Mouse (Mus musculus) splenic B cell, adult 2 months (primary cell): ENCODE measurements around the gene Sass6.
A peak's percentile ranks its signal among the peaks of the same experiment; 100 is the strongest.
"Not testable (repeated sequence)": the region's sequence is repeated elsewhere in the genome, so short reads cannot be mapped to it uniquely, and the experiment has no call there.

Experiments
- DNase-seq: peaks from one replicate; pipeline ENCODE4 v3.0.0-alpha.2; 2011; ENCODE audit warnings: low read depth, low spot score
- H3K27me3 ChIP-seq: 2 replicates; pipeline ENCODE4 v1.6.1; 2012; ENCODE audit warnings: mild to moderate bottlenecking, low read length, moderate library complexity, mixed read lengths; ENCODE audit not compliant: control insufficient read depth, poor library complexity, insufficient read depth, severe bottlenecking
- H3K36me3 ChIP-seq: 2 replicates; pipeline ENCODE4 v1.6.1; 2012; ENCODE audit warnings: mild to moderate bottlenecking, low read length, moderate library complexity, mixed read lengths; ENCODE audit not compliant: control insufficient read depth, poor library complexity, insufficient read depth, severe bottlenecking

Gene Sass6

DNA sequence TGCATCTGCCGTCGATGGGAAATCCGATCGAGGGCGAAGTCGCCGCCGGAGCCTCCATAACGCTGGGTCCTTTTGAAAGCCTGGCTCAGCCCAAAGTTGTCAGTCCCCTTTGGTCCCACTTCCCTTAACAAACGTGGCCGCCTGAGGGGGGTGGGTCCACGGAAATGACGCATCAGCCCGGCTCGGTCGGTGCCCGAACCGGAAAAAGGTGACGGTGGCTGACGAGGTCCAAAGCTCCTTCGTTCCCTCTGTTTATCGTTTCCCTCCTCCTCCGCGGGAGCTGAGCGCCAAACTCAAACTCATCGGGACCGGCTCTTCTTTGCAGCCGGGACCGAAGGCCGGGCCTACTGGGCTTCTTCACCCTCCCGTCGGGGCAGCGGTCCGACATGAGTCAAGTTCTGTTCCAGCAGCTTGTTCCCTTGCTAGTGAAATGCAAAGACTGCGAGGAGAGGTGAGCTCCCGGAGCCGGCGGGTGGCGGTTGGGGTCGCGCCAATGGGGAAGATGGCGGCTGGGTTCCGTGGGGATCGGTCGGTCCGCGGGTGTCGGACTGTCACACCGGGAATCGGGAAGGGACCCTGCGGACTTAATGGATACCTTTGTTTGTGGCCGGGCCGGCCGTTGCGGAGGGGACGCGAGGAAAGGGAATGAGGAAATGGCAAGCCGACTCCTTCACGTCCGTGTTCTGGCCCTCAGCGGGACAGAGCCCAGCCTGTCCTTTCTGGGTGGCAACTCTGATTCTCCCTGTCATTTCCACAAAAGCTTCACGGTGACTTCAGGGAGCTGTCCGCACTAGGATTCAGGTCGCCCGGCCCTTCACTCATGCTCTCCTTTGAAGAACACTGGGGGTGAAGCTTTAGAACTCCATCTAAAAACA lies at the start of gene Sass6:
Gene Sass6 (plus strand): TSS at position 255 of the 875 bp plus-strand sequence.
- peak; percentile 98 for DNase-seq
- no peaks in the 10 kb centered on the region for H3K27me3 ChIP-seq
- H3K36me3 ChIP-seq: peaks cover 5% of the 10 kb centered on the region

DNA sequence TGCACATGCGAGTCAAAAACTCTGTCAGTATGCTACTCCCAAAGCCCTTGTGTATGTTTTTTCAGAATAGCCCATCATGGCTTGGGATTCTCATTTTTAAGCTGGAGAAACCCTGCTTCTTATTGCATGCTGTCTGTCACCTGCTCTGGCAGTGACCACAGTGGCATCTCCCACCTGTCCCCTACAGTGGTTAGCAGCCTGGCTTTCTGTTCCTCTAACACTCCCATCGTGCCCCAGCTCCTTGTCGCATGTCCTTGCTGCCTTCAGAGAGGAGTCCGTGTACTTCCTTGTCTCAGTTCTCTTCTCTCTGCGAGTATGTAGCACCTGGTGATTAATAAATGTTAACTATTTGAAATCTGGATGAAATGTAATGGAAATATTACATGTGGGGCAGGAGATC lies 47.4 kb upstream of the Sass6 start:
- no peak for DNase-seq
- Histone ChIP-seq H3K27me3 (no peaks in the 10 kb centered on the region), H3K36me3 (peaks cover 2% of the 10 kb centered on the region)

DNA sequence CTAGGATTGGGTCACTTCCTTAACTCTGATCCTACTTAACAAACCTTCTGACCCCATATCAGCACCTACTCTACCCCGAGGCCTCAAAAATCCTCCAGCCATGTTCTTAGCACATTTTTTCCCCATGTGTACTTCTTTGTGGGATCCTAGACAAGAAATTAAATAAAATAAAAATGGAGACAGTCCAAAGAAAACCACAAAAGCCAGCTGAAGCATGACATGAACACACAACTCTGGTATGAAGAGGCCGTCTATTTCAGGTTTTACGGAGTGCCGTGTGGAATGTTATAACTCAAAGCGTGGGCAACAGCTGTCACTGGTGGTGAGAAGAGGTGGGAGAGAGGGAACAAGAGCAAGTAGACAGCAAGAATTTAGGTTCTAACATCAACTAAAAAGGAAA lies 43.4 kb upstream of the Sass6 start:
- DNase-seq: no peak
- H3K27me3 ChIP-seq: no peaks in the 10 kb centered on the region

DNA sequence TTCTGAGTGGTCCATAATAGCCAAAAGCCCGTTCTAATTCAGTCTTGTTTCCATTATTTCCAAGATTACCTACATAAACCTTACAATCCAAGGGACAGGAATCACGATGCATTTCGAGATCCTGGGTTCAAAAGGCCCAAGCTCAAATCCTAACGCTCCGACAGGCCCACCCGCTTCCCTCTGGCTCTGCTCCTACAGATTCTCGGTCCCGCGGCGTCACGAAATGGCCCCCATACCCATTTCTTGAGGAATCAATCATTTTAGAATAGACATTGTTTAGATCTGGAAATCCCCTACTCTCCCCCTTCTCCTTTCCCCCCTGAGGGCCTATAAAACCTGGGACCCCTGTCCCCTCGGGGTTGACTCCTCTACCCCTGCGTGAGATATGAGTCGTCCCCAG lies 33.5 kb upstream of the Sass6 start:
- not testable (repeated sequence) for DNase-seq

More for the DNA sequence above, 43.4 kb upstream of the Sass6 start:
- H3K36me3 ChIP-seq: no peaks in the 10 kb centered on the region; the same call in 1 of the 2 replicates

DNA sequence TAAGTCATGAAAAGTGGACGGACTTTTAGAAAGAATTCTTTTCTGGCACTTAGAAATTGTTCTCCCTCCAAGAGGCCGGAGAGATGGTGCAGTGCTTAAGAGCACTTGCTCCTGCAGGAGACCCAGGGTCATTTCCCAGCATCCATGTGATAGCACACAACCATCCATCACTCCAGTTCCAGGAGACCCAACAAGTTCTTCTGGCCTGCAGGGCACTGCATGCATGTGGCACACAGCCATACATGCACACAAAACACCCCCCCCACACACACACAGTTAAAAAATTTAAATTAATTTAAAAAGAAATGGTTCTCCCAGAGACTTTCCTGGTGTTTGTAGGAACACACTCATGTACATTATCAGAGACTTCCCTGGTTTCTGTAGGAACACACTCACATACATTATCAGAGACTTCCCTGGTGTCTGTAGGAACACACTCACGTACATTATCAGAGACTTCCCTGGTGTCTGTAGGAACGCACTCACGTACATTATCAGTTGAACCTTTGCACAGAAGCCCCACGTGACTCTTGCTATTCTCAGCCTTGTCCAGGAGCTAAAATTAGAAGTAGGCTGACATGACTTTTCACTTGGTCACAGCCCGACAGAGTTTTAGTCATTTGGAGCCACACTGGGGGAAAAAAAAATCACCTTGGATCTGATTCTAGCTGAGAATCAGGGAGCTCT lies 32.2 kb upstream of the Sass6 start, which contains the start of gene Lrrc39:
Gene Lrrc39 (plus strand): TSS at position 566 of the 687 bp plus-strand sequence.
- Histone ChIP-seq H3K36me3 (no peaks in the 10 kb centered on the region), H3K27me3 (no peaks in the 10 kb centered on the region)
- DNase-seq: no peak

More for the DNA sequence above, 33.5 kb upstream of the Sass6 start:
- not testable (repeated sequence) for H3K27me3 ChIP-seq, H3K36me3 ChIP-seq

DNA sequence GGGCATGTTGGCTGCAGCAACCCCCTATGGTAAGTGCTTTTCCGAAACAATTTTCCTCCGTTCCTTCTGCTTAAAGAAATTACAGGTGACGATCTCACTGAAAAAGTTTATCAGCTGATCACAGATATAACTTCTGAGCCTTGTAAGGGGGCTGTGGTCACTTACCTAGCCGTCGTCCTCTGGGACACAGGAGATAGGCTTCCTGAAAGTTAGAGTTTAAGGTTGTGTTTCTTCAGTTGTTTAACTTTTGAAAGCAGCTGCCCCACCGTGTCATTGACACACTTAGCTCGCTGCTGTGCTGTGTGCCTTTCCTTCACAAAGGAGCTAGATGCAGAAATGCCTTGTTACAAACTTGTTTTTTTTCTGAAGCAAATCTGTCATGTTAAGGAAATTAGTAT lies 31.7 kb upstream of the Sass6 start:
- DNase-seq: no peak
- H3K27me3 ChIP-seq: no peaks in the 10 kb centered on the region
- no peaks in the 10 kb centered on the region for H3K36me3 ChIP-seq

DNA sequence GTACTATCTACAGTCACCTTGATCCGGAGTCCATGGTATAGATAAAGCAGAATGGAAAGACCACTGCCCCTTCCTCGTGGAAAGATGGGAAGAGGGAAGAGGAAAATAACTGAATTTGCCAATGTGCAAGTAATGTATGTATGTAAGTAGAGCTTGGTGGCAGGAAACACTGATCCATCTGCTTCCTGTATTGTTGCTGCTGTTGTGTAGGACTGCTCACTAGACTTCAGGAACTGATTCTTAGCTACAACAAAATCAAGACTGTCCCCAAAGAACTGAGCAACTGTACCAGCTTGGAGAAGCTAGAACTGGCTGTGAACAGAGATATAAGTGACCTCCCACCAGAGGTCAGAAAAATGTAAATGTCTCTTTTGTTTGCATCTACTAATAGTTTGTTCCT lies 24.2 kb upstream of the Sass6 start:
- DNase-seq: no peak
- Histone ChIP-seq H3K36me3 (no peaks in the 10 kb centered on the region), H3K27me3 (no peaks in the 10 kb centered on the region)

DNA sequence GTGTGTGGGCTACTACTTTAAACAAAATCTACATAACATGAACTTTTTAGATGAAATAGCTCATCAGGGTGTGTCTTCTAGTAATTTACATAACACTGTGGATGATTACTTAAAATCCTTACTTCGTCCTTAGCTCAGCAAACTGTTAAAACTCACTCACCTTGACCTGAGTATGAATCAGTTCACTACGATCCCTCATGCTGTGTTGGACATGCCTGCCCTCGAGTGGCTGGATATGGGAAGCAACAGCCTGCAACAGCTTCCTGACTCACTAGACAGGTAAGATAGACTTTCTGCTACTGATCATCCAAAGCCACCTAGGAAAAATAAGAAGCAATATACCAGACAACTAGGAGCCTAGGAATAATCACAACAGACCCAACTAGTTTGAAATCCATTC lies 17.5 kb upstream of the Sass6 start:
- H3K36me3 ChIP-seq: peaks cover 3% of the 10 kb centered on the region; the same call in 1 of the 2 replicates
- DNase-seq: no peak
- no peaks in the 10 kb centered on the region for H3K27me3 ChIP-seq

DNA sequence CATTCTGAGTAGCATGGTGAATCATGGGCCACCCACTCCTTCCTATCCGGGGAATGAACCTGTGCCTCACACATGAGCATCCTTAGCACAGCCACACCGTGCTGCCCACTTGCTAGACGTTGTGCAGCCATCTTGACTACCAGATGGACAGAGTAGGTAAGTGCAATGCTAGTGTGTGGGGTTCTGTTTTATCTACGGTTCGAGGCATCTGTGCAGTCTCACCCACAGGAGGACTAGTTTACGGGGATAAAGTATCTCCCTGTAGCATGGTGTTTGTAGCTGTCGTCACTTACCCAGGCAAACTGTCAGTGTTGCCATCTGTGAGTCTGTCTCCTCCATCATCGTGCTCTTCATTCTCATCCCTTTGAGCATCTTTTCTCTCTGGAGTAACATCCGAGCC lies 12.6 kb upstream of the Sass6 start:
- Histone ChIP-seq H3K27me3 (no peaks in the 10 kb centered on the region), H3K36me3 (peaks cover 11% of the 10 kb centered on the region; the same call in 1 of the 2 replicates)
- no peak for DNase-seq

DNA sequence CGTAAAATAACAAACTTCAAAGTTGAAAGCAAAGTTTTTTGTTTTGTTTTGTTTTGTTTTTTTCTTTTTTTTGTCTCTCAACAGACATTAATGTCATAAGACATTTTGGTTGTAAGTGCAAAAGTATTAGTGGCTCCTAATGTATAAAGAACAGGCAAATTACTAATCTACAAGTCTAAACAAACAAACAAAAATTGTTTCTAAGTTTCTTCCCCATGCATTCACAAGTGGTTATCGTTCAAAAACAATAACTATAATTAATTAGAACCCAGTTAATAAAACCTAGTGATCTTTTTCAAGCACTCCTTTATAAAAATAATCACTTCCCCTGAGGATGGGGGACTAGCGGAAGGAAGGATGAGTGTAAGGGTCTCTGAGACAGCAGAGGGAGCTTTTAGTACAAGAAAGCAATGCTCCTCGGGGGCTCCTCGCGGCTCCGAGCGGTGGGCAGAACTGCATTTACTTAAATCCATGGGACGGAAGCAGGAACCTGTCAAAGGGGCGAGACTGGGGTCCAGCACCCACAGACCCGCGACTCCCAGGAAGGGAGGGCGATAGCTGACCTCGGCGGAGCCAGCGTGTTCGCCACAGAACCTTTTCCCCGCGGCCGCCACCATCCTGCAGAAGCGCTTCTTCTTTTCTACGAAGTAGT lies 580 bp upstream of the Sass6 start:
- Histone ChIP-seq H3K36me3 (peaks cover 8% of the 10 kb centered on the region), H3K27me3 (no peaks in the 10 kb centered on the region)
- DNase-seq: no peak

DNA sequence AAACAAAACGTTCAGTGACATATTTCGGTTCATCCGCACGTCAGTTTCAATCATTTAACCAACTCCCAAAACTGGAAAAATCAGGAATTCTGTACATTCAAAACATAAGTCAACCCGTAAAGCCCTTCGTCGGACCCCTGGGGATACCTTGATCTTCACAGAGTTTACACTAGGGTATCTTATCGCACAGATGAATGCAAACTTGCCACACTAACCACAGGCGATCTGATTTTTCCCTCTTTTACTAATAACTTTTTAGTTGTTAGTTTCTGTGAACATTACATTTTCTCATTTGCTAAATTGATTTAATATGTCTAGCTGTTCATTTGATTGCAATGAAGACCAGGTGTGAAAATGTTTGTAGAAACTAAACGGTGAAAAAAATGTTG lies 815 bp downstream of the Sass6 start:
- DNase-seq: no peak
- Histone ChIP-seq H3K27me3 (no peaks in the 10 kb centered on the region), H3K36me3 (peaks cover 5% of the 10 kb centered on the region)

DNA sequence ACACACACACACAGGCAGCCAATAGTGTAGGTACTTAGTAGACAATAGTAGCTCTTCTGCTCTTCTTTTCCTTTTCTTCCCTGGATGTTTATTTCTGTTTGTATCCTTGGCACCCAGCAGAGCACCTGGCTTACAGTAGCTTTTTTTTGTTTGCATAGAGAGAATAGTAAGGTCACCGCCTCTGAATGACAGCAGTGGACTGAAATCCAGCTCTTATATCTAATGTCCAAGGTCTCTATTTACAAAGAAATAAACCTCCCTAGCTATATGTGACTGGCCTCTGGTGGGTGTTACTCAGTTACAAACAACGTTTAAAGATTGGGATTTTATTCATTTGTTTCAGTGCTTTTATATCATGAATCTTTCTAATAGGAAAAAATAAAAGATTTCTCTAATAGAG lies 4.9 kb downstream of the Sass6 start:
- Histone ChIP-seq H3K27me3 (no peaks in the 10 kb centered on the region), H3K36me3 (no peaks in the 10 kb centered on the region)
- no peak for DNase-seq

DNA sequence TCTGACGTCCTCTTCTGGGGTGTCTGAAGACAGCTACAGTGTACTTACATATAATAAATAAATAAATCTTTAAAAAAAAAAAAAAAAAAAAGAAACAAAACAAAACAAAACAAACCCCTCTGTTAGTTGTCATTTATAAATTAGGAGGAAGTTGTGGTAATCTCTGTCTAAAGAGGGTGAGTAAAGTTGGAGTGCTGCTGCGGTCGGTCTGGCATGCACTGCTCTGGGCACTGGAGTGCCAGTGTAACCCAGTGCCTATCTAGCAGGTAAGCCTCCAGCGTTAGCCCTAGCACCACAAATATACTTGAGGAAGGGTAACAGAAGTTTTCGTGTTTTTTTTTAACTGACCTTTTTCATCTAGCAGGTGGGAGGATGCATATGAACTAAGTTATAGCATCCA lies 6.2 kb downstream of the Sass6 start:
- no peak for DNase-seq
- no peaks in the 10 kb centered on the region for H3K27me3 ChIP-seq
- no peaks in the 10 kb centered on the region for H3K36me3 ChIP-seq

DNA sequence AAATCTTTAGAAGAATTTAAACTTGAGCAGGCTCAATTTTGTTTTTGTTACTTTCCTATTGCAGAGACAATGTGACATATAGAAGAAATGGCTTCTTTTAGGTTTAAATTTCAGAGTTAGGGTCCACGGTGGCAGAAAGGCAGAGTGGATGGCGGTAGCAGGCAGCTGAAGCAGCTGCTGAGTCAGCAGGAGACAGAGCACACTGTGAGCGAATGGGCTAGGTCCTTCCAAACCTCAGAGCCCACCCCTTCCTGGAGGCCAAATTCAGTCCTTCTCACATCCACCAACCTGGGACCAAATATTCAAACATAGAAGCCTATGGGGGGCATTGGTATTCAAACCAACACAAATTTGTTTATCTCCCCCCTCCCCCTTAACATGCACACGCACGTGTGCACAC lies 7.0 kb downstream of the Sass6 start:
- no peaks in the 10 kb centered on the region for H3K27me3 ChIP-seq
- DNase-seq: no peak
- H3K36me3 ChIP-seq: no peaks in the 10 kb centered on the region

DNA sequence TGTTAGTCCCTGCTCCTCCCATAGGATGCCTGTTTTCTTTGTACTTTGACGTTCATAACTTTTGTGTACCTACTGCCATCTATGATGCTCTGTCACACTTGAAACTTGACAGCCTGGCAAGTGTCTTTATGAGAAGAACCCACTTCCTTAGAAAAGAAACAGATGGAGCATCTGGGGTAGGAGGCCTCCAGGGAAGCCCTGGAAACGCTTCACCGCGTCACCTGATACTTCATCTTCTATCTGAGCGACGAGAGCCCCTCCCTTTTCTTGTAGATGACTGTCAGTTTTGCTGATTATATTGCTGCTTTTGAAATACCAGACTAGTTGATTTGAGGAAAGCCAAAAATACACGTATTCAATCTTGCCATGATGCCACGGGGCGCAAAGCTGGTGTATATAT lies 9.8 kb downstream of the Sass6 start:
- Histone ChIP-seq H3K36me3 (peaks cover 2% of the 10 kb centered on the region), H3K27me3 (no peaks in the 10 kb centered on the region)
- no peak for DNase-seq
